8 mouse cellular contexts compared by ENCODE assay signal in the genomic region with DNA sequence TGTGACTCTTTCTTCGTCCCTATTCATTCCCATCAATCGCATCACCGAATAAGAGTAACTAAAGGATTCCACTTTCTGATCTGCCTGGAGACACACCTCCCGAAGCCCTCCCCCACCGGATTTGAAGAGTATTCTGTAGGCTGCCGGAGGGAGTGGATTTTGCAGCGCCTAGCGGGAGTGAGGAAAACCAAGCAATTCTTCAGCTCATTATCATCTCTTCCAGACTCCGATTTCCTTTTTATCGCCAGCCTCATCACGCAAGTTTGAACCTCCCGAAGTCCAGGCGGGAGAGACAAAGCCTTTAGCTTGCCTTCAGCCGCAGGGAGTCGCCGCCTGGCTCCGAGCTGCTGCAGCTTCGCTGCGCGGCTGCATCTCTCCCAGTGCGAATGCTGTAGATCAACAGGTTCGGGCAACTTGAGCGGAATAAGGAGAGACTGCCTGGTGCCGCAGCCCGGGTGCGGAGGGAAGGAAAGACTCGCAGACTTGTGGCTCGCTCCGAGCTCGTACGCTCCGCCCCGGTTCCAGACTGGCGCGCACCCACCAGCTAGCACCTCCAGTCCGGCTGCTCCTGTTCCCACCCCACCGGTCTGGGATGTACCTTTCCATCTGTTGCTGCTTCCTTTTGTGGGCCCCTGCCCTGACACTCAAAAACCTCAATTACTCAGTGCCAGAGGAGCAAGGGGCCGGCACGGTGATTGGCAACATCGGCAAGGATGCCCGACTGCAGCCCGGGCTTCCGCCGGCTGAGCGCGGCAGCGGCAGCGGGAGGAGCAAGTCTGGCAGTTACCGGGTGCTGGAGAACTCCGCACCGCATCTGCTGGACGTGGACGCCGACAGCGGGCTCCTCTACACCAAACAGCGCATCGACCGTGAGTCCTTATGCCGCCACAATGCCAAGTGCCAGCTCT. TPM values are rescaled to one million over a fixed set of nuclear protein-coding genes. Genes with fewer than 3 reads are reported as not detected.
A peak's percentile ranks its signal among the peaks of the same experiment; 100 is the strongest.
DNase-seq lines count a peak whose midpoint lies in the region; ATAC-seq and TF ChIP-seq lines count a peak whose summit lies in the region.

No protein-coding gene starts in this region.

- H3K36me3 ChIP-seq in G1E (replicated peaks), result no peaks in the 10 kb centered on the region
- no peaks in the 10 kb centered on the region for H3K36me3 ChIP-seq in forebrain, embryonic 15.5 days
- no peaks in the 10 kb centered on the region for H3K36me3 ChIP-seq in lung, embryonic 16.5 days (ENCODE audit: control insufficient read depth, insufficient read depth, low read length)

- peak overlapping the region; percentile 59 for H3K9ac ChIP-seq in forebrain, embryonic 15.5 days (replicated peaks)
- H3K9ac ChIP-seq in lung, embryonic 16.5 days (ENCODE audit: low read length), result peak overlapping the region; percentile 62

- no peak for ATAC-seq in G1E (ENCODE audit: extremely low read depth, insufficient number of reproducible peaks, low FRiP score, poor library complexity, severe bottlenecking)
- peak; percentile 3; the same call in 1 of the 2 replicates for ATAC-seq in forebrain, embryonic 15.5 days (replicated peaks)
- no peak for ATAC-seq in lung, embryonic 16.5 days (ENCODE audit: low read depth)

- TF ChIP-seq CTCF in G1E (IDR thresholded peaks at IDR 0.05; ENCODE audit: low read depth, low read length), result no peak
- no peak; the same call in 1 of the 2 replicates for TF ChIP-seq CTCF in layer of hippocampus, adult 2 months (conservative IDR thresholded peaks at IDR 0.05)

- H3K27ac ChIP-seq in forebrain, embryonic 15.5 days (replicated peaks), result peak overlapping the region; percentile 84
- peak overlapping the region; percentile 80 for H3K27ac ChIP-seq in layer of hippocampus, adult 2 months
- H3K27ac ChIP-seq in lung, embryonic 16.5 days (ENCODE audit: low read length), result peak overlapping the region; percentile 67

- no peak for DNase-seq in G1E (ENCODE audit: low spot score)
- DNase-seq in adrenal gland, postnatal 36 days, result peak; percentile 5 to 26
- DNase-seq in heart, postnatal 36 days, result peak; percentile 45 to 48
- peak in 1 of 2 experiments; percentile 51 for DNase-seq in layer of hippocampus, adult 2 months (ENCODE audit: low spot score in 2 of 2)
- peak; percentile 67 for DNase-seq in right cerebral cortex, postnatal 25 days
- no peak for DNase-seq in spleen, postnatal 36 days (ENCODE audit: low spot score in 2 of 2)

- peak overlapping the region; percentile 34; the same call in 1 of the 2 replicates for H3K4me3 ChIP-seq in G1E (ENCODE audit: low read depth, low read length)
- peak overlapping the region; percentile 65 for H3K4me3 ChIP-seq in forebrain, embryonic 15.5 days
- peak overlapping the region; percentile 75 for H3K4me3 ChIP-seq in layer of hippocampus, adult 2 months
- peak overlapping the region; percentile 66 for H3K4me3 ChIP-seq in lung, embryonic 16.5 days (ENCODE audit: low read length)

- H3K4me2 ChIP-seq in forebrain, embryonic 15.5 days (replicated peaks), result peak overlapping the region; percentile 98
- peak overlapping the region; percentile 64 for H3K4me2 ChIP-seq in lung, embryonic 16.5 days (ENCODE audit: low read depth, low read length)

- peaks cover 2% of the 10 kb centered on the region; the same call in 1 of the 2 replicates for H3K27me3 ChIP-seq in G1E (ENCODE audit: insufficient read depth, low read length)
- 0 out of 2 replicates have a peak, but pooled peaks cover 4% of the 10 kb centered on the region for H3K27me3 ChIP-seq in forebrain, embryonic 15.5 days
- H3K27me3 ChIP-seq in lung, embryonic 16.5 days (ENCODE audit: control insufficient read depth, insufficient read depth, low read depth, low read length), result peaks cover 29% of the 10 kb centered on the region

- H3K4me1 ChIP-seq in G1E (ENCODE audit: insufficient read depth, low read depth, low read length), result no peaks in the 10 kb centered on the region; the same call in 1 of the 2 replicates
- H3K4me1 ChIP-seq in forebrain, embryonic 15.5 days, result peaks cover 31% of the 10 kb centered on the region
- H3K4me1 ChIP-seq in lung, embryonic 16.5 days (replicated peaks; ENCODE audit: control insufficient read depth, insufficient read depth, low read length), result peaks cover 9% of the 10 kb centered on the region

- H3K9me3 ChIP-seq in G1E (replicated peaks), result peaks cover 53% of the 10 kb centered on the region
- no peaks in the 10 kb centered on the region for H3K9me3 ChIP-seq in forebrain, embryonic 15.5 days
- H3K9me3 ChIP-seq in lung, embryonic 16.5 days (ENCODE audit: control insufficient read depth, low read length), result no peaks in the 10 kb centered on the region

- intact Hi-C loops in heart, postnatal 36 days (cut with DNase I), result loop anchor here (5.0 kb wide), 2 partner anchors 42 to 87 kb away; no protein-coding TSS in a partner anchor

- WGBS in forebrain, embryonic 15.5 days, result under 1% methylated on average over 59 of the region's 59 CpGs
- WGBS in lung, embryonic 16.5 days, result under 1% methylated on average over 59 of the region's 59 CpGs

RNA-seq across cellular contexts. Expression of a gene that starts 2.4 kb away (rescaled TPM):
- total RNA-seq in G1E (2014; fragmentation: Nextera tagmentation) (not detected in 2 replicates), G1E (2017) (0.05 and 0.12 TPM in 2 replicates)
- polyA plus RNA-seq in G1E (2012), result not detected in 2 replicates
- 1 to 10 TPM; 5.7 to 8.5 TPM for total RNA-seq in adrenal gland, postnatal 36 days (2021)
- 15.3 and 17.4 TPM in 2 replicates for polyA plus RNA-seq in forebrain, embryonic 15.5 days (2015; fragmentation: Nextera tagmentation; extraction: Ambion mirVana)
- 1 to 10 TPM; 3.2 to 3.5 TPM for total RNA-seq in heart, postnatal 36 days (2021)
- 10 to 100 TPM; 41.1 to 44.8 TPM for total RNA-seq in layer of hippocampus, adult 2 months (2021)
- 21.8 and 22.9 TPM in 2 replicates for polyA plus RNA-seq in lung, embryonic 16.5 days (2015; fragmentation: Nextera tagmentation; extraction: Ambion mirVana)

Comparison
In these comparisons a context has a peak if more than half of its experiments do, and no peak if none do; other contexts are left out.
1. DNase-seq: peak in adrenal gland, postnatal 36 days (2 of 2), heart, postnatal 36 days (2 of 2) and right cerebral cortex, postnatal 25 days (single experiment); none in G1E (single experiment) and spleen, postnatal 36 days (0 of 2).
2. RNA of a gene that starts 2.4 kb away (total RNA-seq): 41.1 to 44.8 TPM in layer of hippocampus, adult 2 months; 5.7 to 8.5 TPM in adrenal gland, postnatal 36 days, 3.2 to 3.5 TPM in heart, postnatal 36 days and 0.05 to 0.12 TPM in G1E; every median in the first group is over 4 times any median in the second.
3. Peak in every context shown above with its lines, with median percentiles within 50 percentile points of each other: H3K4me3 ChIP-seq and H3K27ac ChIP-seq.